Mouse (Mus musculus) gastrocnemius, adult 2 months (tissue): ENCODE data around the gene Zfp446. TPM values are rescaled to one million over a fixed set of nuclear protein-coding genes. Genes with fewer than 3 reads are reported as not detected.

Experiments
- DNase-seq: peaks from one replicate; pipeline ENCODE4 v3.0.0; 2022
- H3K27ac ChIP-seq: fragments of 200-600 bp; 2 replicates; pipeline ENCODE4 v1.8.1; 2022; ENCODE audit warnings: mild to moderate bottlenecking
- H3K4me3 ChIP-seq: fragments of 200-600 bp; 2 replicates; pipeline ENCODE4 v1.8.1; 2022; ENCODE audit warnings: mild to moderate bottlenecking, moderate library complexity
- CTCF ChIP-seq: fragments of 200-600 bp; IDR thresholded peaks from 2 replicates; pipeline ENCODE4 v1.8.1; 2022; ENCODE audit warnings: antibody characterized with exemption, mild to moderate bottlenecking, moderate library complexity
- intact Hi-C: fragments of 180-260 bp; cut with DNase I; formaldehyde crosslinking; loops from one replicate; pipeline ENCODE4 v1.15.1; 2025
- total RNA-seq, 2 experiments: library from RNA; stranded (reverse); gene quantifications; 2 replicates each; pipeline ENCODE4 v1.2.3; 2021

The Zfp446 gene
- total RNA-seq, 2 experiments from 2014 or later, result 2.7 TPM

DNA sequence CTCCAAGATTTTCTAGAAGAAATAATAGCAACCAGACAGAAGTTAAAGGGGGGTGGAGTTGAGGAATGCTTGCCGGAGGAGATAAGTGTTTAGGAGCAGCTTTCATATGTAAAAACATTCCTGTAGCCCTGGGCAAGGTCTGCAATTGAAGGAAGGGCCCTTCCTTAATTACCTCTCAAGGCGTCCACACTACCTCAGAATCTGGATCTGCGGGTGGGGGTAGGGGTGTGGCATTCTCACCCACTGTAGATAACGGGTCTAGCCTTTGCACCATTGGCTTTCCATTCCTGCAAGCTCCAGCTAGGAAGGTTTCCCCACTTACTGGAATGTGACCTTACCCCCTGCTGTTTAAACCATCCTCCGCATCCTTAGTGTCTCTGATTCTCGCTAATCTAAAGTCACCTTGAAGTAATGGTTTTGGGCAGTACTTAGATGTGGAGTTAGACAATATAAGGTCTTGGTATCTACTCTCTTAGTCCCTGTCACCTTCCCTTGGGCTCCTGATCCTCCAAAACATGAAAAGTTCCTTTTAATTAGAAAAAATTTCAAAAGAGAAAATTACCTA lies 36.7 kb downstream of the Zfp446 start:
- no peak for TF ChIP-seq CTCF

DNA sequence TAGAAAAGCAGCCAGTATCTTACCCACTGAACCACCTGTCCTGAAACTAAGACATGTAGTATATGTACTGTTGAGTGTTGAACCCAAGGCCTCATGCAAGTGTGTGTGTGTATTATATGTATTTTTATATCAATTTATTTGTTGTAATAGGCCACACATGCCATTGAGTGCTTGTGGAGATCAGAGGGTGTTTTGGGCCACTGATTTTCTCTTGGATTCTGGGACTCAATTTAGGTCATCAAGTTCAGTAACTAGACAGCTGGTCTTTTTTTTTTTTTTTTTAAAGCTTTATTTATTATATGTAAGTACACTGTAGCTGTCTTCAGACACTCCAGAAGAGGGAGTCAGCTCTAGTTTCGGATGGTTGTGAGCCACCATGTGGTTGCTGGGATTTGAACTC lies 37.6 kb downstream of the Zfp446 start:
- no peak for DNase-seq
- TF ChIP-seq CTCF, result no peak
- Histone ChIP-seq H3K27ac (no peak overlapping the region), H3K4me3 (no peak overlapping the region)
- intact Hi-C loops, result no loop called here

More for the DNA sequence above, 36.7 kb downstream of the Zfp446 start:
- no peak overlapping the region for H3K27ac ChIP-seq
- DNase-seq, result no peak
- intact Hi-C loops, result no loop called here
- no peak overlapping the region for H3K4me3 ChIP-seq

DNA sequence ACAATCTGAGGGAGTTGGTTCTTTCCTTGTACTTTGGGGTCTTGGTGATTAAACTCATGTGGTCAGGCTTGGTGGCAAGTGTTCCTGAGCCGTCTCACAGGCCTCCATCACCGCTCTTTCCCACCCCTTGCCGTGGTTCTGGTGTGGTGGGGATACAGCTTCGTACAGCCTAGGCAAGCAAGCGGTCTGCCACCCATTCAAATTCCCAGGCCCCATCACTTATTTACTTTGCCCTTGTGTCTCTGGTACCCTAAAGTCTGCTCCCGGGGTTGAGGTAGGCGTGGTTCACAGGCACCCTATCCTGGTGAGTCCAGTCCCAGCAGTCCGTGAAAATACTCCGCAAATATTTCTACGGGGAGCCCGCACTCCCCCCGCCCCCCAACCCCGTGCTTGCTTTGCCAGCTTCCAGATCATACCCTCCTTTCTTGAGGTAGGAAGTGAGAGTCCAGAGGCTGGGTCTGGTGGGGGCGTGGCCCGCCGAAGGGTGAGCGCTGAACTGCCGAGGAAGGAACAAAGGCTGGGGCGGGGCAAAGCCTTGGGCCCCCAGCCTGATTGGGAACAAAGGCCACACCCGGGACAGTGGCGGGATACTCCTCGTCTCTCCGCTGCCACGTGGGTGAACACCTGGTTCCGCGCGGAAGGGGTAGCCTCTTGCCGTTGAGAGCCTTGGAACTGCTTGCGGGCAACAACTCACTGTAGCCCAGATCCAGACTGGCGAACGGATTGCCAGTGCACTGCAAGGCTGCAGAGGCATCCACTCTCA lies 45.3 kb downstream of the Zfp446 start:
- DNase-seq, result peak; percentile 68
- H3K27ac ChIP-seq, result peak overlapping the region; percentile 99
- TF ChIP-seq CTCF, result no peak
- H3K4me3 ChIP-seq, result peak overlapping the region; percentile 97
- intact Hi-C loops, result loop anchor here (5.0 kb wide), 1 partner anchor 46 kb away; the partner anchor contains the start of gene Zfp446

DNA sequence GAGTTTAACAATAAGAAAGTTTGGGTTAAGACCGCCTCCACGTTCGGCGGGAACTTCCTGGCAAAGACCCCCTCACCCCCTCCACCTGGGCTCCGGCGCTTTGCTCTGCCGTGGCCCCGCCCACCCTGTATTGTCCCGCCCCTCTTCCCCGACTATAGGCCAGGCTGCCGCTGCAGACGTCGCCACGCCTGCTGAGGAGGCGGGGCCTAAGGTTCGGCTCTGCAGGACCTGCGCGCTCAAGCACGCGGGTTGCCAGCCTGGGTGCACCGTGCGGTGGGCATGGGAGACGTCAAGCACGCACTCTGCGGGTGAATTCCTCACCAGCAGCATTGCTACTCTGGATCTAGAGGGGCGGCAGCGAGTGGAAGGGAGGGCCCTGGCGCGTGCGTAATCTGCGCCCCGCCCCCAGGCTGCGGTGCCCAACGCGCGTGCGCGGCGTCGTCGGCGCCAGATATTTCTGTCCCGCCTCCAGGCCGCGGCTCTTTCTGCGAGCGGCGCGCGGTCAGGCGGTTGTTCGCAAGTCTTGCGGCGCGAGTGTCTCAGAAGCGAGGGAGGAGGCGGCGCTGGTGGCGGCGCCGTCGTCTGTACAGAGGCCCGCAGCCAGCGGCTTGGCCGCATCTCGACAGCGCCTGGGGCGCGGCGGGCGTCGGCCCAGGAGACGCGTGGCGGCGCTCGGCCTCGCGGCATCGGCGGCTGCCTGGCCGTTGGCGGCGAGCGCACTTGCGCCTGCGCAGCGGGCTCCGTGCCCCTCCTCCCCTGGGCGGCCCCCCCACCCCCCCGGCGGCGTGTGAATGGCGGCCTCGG lies 46.5 kb downstream of the Zfp446 start:
- intact Hi-C loops, result loop anchor here (5.0 kb wide), 1 partner anchor 47 kb away; the partner anchor contains the start of gene Zfp446
- Histone ChIP-seq H3K27ac (peak overlapping the region; percentile 99), H3K4me3 (peak overlapping the region; percentile 97)
- DNase-seq, result peak; percentile 94
- no peak for TF ChIP-seq CTCF

DNA sequence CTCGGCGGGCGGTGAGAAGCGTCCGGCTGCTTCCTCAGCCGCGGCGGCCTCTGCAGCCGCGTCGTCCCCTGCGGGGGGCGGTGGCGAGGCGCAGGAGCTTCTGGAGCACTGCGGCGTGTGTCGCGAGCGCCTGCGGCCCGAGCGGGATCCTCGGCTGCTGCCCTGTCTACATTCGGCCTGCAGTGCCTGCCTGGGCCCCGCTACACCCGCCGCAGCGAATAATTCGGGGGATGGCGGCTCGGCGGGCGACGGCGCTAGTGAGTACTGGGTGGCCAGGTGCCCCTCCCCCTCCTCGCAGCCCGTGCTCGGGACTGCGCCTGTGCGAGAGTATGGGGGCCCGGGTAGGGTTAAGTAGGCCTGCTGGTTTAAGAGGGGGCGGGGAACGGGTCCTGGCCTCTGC lies 47.2 kb downstream of the Zfp446 start:
- H3K27ac ChIP-seq, result peak overlapping the region; percentile 99
- peak overlapping the region; percentile 97 for H3K4me3 ChIP-seq
- TF ChIP-seq CTCF, result peak; percentile 34
- DNase-seq, result peak; percentile 80
- intact Hi-C loops, result loop anchor here (5.0 kb wide), 1 partner anchor 48 kb away; the partner anchor contains the start of gene Zfp446

DNA sequence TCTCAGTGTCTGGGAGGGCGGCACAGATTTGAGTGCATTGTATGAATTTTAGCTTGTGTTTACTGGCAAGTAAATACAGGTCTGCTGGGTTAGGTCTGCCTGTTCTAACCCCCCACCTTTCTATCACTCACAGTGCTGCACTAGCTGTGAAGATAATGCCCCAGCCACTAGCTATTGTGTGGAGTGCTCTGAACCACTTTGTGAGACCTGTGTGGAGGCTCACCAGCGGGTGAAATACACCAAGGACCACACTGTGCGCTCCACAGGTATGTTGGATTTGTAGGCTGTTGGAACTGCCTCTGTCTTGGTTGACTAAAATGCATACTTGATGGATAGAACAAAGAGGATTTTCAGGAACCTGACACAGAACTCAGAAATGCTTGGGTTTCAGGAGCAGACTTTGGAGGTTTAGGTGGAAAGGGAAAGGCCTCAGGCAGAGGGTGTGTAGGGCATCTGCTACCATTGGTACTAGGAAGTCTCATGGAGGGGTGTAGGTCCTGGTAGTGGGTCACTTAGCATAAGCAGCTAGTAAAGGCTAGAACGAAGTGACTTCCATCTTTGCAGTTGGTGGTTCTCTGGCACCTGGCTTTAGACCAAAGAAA lies 48.0 kb downstream of the Zfp446 start:
- TF ChIP-seq CTCF, result no peak

DNA sequence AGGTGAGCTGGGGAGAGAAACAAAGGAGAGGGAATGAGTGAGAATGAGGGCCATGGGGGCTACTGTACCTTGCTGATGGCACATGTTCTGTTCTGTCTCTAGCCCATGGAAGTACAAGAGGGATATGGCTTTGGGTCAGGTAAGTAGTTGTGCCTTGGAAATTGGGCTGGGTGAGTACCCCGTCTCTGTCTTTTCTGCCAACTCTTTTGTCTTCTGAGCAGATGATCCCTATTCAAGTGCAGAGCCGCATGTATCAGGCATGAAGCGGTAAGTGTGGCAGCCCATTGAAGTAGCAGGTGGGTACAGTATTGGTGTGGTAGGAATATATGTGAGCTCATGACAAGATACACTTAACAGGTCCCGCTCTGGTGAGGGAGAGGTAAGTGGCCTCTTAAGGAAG lies 51.3 kb downstream of the Zfp446 start:
- Histone ChIP-seq H3K4me3 (no peak overlapping the region), H3K27ac (no peak overlapping the region)
- intact Hi-C loops, result no loop called here
- TF ChIP-seq CTCF, result no peak
- DNase-seq, result no peak

More for the DNA sequence above, 48.0 kb downstream of the Zfp446 start:
- Histone ChIP-seq H3K27ac (peak overlapping the region; percentile 99), H3K4me3 (peak overlapping the region; percentile 97)
- intact Hi-C loops, result no loop called here
- DNase-seq, result no peak

DNA sequence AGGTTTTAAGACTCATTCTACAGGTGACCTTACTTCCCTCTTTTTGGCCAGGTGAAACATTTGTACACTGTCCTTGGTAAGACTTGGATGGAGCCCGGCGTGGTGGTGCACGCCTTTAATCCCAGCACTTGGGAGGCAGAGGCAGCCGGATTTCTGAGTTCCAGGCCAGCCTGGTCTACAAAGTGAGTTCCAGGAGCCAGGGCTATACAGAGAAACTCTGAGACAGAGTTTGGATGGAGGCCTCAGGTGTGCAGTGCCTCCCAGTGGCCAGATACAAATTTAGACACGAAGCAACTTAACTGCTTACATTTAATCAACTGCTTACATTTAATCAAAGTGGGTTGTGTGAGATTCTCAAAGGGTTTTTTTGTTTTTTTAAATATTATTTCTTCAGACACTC lies 53.4 kb downstream of the Zfp446 start:
- Histone ChIP-seq H3K4me3 (no peak overlapping the region), H3K27ac (no peak overlapping the region)
- TF ChIP-seq CTCF, result peak; percentile 49
- intact Hi-C loops, result no loop called here
- no peak for DNase-seq

DNA sequence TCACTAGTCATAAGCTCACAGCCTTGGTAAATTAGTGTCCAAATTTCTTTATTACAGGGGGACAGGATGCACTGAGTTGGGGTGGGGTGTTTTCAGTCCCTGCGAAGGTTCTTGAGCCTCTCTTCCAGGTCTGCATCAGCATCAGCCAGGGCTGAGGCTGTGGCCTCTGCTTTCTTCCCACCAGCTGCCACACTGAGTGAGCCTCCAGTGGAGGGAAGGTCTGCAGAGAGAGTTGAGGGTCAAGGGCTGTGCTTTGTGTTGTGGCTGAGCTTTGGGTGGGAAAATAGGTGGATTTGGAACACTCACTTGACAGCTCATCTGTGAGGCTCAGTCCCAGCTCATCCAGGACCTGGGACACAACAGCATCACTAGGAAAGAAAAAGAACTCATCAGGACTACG lies 54.3 kb downstream of the Zfp446 start:
- intact Hi-C loops, result no loop called here
- no peak overlapping the region for H3K27ac ChIP-seq
- H3K4me3 ChIP-seq, result no peak overlapping the region
- DNase-seq, result no peak
- TF ChIP-seq CTCF, result no peak

DNA sequence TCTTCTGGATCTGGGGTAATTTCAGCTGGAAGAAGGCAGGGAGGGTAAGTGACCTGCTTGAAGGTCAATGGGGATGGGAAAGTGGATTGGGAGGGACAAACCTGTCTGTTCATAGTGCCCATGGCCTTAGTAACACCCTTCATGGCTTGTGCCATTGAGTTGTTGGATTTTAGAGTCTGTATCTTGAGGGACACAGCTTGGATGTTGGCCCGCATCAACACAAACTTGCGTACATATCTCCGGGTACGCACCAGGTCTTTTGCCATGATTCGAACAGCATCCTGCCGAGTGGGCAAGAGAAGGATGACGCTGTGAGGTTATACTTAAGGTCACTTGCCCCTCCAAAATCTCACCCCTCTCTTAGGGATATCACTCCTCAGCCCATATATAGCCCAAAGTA lies 54.9 kb downstream of the Zfp446 start:
- Histone ChIP-seq H3K4me3 (no peak overlapping the region), H3K27ac (no peak overlapping the region)
- no peak for TF ChIP-seq CTCF
- DNase-seq, result no peak
- intact Hi-C loops, result no loop called here

DNA sequence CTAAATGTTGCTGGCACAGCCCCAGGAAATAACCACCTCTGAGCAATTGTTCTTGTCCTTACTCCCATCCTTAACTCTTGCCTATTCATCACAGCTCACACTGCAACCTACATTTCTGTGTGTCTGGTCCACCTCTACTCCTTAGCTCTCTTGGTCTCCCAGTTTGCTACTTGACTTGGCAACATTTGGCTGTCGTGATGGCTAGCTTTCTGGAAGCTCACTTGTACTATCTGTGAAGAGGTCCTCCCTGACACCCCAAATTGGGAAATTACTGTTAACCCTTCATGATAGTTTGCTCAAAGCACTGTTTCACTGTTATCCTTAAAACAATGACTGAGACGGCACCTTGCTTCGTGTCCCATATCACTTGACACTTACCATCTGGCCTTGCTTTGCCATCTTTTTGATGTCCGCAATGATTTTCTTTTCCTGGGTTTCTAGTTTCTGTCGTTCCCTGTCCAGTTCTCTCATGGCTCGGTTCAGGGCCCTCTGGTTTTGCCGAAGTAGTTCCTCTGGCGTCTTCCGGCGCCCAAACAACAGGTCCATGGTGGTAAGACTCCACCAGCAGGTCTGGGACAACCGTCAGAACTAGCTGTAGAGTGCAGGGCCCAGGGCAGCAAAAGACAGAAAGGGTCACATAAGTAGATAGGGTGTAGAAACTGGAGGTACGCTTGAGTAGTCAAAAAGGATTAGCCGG lies 56.0 kb downstream of the Zfp446 start:
- H3K4me3 ChIP-seq, result peak overlapping the region; percentile 83
- intact Hi-C loops, result no loop called here
- no peak for DNase-seq
- peak overlapping the region; percentile 98 for H3K27ac ChIP-seq
- TF ChIP-seq CTCF, result no peak
